Mouse (Mus musculus) yolk sac, embryonic 10.5 days (tissue): ENCODE measurements around the gene Flnb.

Experiments used
- DNase-seq: peaks from one replicate; pipeline ENCODE4 v3.0.0-alpha.2; 2017; ENCODE audit warnings: low spot score

Gene Flnb

DNA sequence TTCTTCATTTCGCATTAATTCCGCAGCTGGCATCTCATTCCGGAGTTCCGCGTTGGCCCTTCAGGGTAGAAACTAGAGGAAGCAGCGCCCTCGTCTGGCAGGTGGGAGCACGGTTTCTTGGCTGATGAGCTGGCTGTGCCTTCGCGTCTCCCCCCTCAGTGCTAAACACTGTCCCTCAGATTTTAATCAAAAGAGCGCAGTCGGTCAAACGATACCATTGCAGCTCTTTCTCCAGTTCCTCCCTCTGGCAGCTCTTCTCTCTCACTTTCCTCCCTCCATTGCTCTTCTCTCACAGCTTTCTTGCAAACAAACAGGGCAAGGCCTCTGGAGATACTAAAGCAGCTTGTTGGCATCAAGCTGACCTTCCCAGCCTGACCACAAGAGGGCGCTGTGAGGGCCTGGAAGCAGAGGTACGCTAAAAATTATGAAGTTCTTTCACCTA lies 179.5 kb downstream of the Flnb start:
- peak; percentile 78 for DNase-seq

DNA sequence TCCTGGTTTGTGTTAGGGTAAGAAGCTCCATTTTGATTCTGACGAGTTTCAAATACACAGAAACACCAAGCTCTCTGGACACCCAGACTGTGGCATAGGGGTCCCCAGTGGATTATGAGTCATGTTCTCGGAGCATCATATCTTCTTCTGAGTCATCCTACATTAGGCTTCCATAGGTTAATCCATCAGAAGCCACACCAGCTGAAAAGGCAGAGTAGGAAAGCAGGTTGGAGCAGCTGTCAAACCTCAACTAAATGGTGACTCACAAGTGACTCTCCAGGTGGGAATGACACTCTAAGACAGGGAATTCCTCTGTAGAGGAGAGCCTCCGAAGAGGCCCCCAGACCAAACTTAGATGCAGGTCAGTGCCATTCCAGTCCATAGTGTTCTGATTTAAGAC lies 181.3 kb downstream of the Flnb start:
- DNase-seq = no peak

DNA sequence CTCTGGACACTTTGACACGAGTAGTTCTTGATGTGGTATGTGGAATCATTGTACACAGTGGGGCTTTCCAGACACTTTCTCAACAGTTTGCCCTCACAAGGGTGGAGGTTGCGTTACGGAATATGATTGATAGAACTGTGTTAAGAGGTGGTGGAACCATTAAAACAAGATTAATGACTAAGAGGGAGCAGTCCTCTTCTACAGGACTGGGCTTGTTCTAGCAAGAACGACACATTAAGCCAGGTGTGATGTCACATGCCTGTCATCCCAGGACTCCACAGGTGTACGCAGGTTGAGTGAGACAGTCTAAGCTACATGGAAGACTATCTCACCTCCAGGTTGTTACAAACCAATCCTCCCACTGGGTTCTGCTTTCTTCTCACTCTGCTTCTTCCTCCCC lies 181.7 kb downstream of the Flnb start:
- DNase-seq = no peak

DNA sequence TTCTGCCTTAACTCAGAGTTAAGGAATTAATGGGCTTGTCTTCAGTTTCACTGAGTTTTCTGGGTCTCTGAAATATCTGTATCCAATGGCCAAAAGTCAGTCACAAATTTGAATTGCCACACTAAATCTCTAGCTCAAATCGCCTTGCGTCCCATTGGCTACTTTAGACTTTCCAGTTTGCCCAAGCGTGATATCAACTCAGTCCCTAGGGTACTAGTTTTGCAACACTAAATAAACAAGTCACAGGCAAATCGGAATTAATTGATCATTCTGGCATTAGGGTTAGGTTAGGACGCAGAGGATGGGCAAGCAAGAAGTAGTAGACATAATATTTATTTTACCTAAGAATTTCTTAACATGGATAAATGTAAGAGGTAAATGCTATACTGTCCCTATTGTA lies 182.5 kb downstream of the Flnb start:
- no peak for DNase-seq
